Mouse (Mus musculus) liver, embryonic 15.5 days (tissue): ENCODE data around the gene Polr3h. TPM values are rescaled to one million over a fixed set of nuclear protein-coding genes. Genes with fewer than 3 reads are reported as not detected.
A peak's percentile ranks its signal among the peaks of the same experiment; 100 is the strongest.

Experiments
- ATAC-seq: fragments of 200-750 bp; cut with Nextera tagmentation; 2 replicates; pipeline ENCODE4 v1.8.0; 2017; ENCODE audit warnings: moderate number of reproducible peaks, mild to moderate bottlenecking, moderate library complexity; ENCODE audit not compliant: insufficient read depth
- H3K27ac ChIP-seq: fragments of 300-500 bp; sonication (generic); replicated peaks from 2 replicates; pipeline ENCODE4 v1.5.1; 2015; ENCODE audit warnings: mild to moderate bottlenecking, inconsistent platforms
- H3K27me3 ChIP-seq: fragments of 300-500 bp; sonication (generic); 2 replicates; pipeline ENCODE4 v1.6.1; 2015; ENCODE audit warnings: mild to moderate bottlenecking, inconsistent platforms
- H3K36me3 ChIP-seq: fragments of 300-500 bp; sonication (generic); replicated peaks from 2 replicates; pipeline ENCODE4 v1.6.1; 2015; ENCODE audit warnings: moderate library complexity, mild to moderate bottlenecking, inconsistent platforms
- H3K4me1 ChIP-seq: fragments of 300-500 bp; sonication (generic); replicated peaks from 2 replicates; pipeline ENCODE4 v1.6.1; 2015; ENCODE audit warnings: inconsistent platforms
- H3K4me2 ChIP-seq: fragments of 300-500 bp; sonication (generic); 2 replicates; pipeline ENCODE4 v1.6.1; 2015; ENCODE audit warnings: moderate library complexity, mild to moderate bottlenecking, inconsistent platforms
- H3K4me3 ChIP-seq: fragments of 300-500 bp; sonication (generic); replicated peaks from 2 replicates; pipeline ENCODE4 v1.5.1; 2015; ENCODE audit warnings: mild to moderate bottlenecking, inconsistent platforms
- H3K9ac ChIP-seq: fragments of 300-500 bp; sonication (generic); 2 replicates; pipeline ENCODE4 v1.6.1; 2015; ENCODE audit warnings: moderate library complexity, mild to moderate bottlenecking, inconsistent platforms
- H3K9me3 ChIP-seq: fragments of 300-500 bp; sonication (generic); replicated peaks from 2 replicates; pipeline ENCODE4 v1.6.1; 2016; ENCODE audit warnings: inconsistent platforms
- WGBS: fragments of 180-500 bp; shearing (Covaris S2); methylation state at CpG from one replicate; pipeline ENCODE4 v1.1.7; 2015; ENCODE audit warnings: mixed read lengths; ENCODE audit not compliant: insufficient replicate concordance; 5-methylcytosine and 5-hydroxymethylcytosine counted together
- polyA plus RNA-seq: library from polyadenylated mRNA; unstranded; fragments of >200 nt; fragmentation: Nextera tagmentation; extraction: Ambion mirVana; gene quantifications from 2 replicates; pipeline ENCODE4 v1.2.1, GENCODE M21; 2015

Polr3h gene
- polyA plus RNA-seq, 1 experiment from 2014 or later = 56.9 TPM

- no peak for ATAC-seq
- H3K9me3 ChIP-seq = no peaks in the 10 kb centered on the region
Measured at GRCm38 (mm10) chr15:81949076-81949475, 23.0 kb upstream of the Polr3h start.

GRCm38 (mm10) chr15:81943176-81943749 is 17.2 kb upstream of the Polr3h start:
- H3K4me1 ChIP-seq = peaks cover 21% of the 10 kb centered on the region
- no peaks in the 10 kb centered on the region for H3K9me3 ChIP-seq
- peaks cover 12% of the 10 kb centered on the region; the same call in 1 of the 2 replicates for H3K27me3 ChIP-seq
- WGBS = 32% methylated on average over 9 of the region's 9 CpGs
- H3K27ac ChIP-seq = no peak overlapping the region
- no peak overlapping the region for H3K4me2 ChIP-seq
- no peaks in the 10 kb centered on the region for H3K36me3 ChIP-seq
- no peak overlapping the region for H3K4me3 ChIP-seq
- H3K9ac ChIP-seq = no peak overlapping the region
- no peak for ATAC-seq

More at GRCm38 (mm10) chr15:81949076-81949475, 23.0 kb upstream of the Polr3h start:
- Histone ChIP-seq H3K4me3 (no peak overlapping the region), H3K4me1 (peaks cover 8% of the 10 kb centered on the region), H3K27me3 (0 out of 2 replicates have a peak, but pooled peaks cover 5% of the 10 kb centered on the region), H3K27ac (no peak overlapping the region), H3K36me3 (peaks cover 19% of the 10 kb centered on the region; the same call in 1 of the 2 replicates), H3K4me2 (no peak overlapping the region), H3K9ac (no peak overlapping the region)
- WGBS = 66% methylated on average over 10 of the region's 10 CpGs

DNA sequence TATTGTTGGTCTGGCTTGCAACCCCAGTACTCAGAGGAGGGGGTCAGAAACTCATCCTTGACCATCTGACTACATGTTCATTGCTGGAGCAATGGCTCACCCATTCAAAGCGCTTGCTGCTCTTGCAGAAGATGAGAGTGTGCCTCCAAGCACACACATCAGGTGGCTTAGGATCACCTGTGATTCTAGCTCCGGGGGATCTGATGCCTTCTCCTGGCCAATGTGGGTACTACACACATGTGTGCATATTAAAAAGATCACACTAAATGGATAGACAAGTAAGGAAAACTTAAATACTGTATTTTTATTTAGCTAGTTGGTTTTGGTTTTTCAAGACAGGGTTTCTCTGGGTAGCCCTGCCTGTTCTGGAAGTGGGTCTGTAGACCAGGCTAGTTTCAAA is 15.0 kb upstream of the Polr3h start:
- no peak overlapping the region for H3K9ac ChIP-seq
- no peak overlapping the region for H3K27ac ChIP-seq
- no peak for ATAC-seq
- no peak overlapping the region for H3K4me3 ChIP-seq
- peaks cover 31% of the 10 kb centered on the region for H3K27me3 ChIP-seq
- H3K9me3 ChIP-seq = no peaks in the 10 kb centered on the region
- H3K4me2 ChIP-seq = no peak overlapping the region
- no peaks in the 10 kb centered on the region for H3K36me3 ChIP-seq
- WGBS = 80% methylated on average over 2 of the region's 2 CpGs
- H3K4me1 ChIP-seq = peaks cover 27% of the 10 kb centered on the region

DNA sequence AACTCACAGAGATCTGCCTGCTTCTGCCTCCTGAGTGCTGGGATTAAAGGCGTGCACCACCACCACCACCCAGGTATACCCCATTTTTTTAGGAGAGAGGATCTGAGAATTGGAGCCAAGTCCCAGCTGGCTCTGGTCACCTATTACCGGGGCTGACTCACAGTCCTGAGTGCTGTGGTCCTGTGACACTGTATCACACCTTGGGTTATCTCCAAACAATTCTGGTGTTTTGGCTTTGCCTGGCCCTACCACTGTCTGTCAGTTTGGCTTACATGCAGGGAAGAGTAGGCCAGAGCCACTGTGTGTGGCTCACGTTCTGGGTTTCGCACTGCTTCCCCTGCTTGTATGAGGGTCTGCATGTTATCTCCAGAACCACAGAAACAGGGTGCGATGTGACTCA is 14.2 kb upstream of the Polr3h start:
- Histone ChIP-seq H3K4me2 (no peak overlapping the region), H3K36me3 (no peaks in the 10 kb centered on the region), H3K4me1 (peaks cover 27% of the 10 kb centered on the region), H3K9me3 (no peaks in the 10 kb centered on the region), H3K4me3 (no peak overlapping the region), H3K27ac (no peak overlapping the region), H3K9ac (no peak overlapping the region), H3K27me3 (peaks cover 37% of the 10 kb centered on the region)
- no peak for ATAC-seq
- WGBS = 70% methylated on average over 5 of the region's 5 CpGs

- peak; percentile 26; the same call in 1 of the 2 replicates for ATAC-seq
Measured at GRCm38 (mm10) chr15:81939774-81940173, 13.7 kb upstream of the Polr3h start.

DNA sequence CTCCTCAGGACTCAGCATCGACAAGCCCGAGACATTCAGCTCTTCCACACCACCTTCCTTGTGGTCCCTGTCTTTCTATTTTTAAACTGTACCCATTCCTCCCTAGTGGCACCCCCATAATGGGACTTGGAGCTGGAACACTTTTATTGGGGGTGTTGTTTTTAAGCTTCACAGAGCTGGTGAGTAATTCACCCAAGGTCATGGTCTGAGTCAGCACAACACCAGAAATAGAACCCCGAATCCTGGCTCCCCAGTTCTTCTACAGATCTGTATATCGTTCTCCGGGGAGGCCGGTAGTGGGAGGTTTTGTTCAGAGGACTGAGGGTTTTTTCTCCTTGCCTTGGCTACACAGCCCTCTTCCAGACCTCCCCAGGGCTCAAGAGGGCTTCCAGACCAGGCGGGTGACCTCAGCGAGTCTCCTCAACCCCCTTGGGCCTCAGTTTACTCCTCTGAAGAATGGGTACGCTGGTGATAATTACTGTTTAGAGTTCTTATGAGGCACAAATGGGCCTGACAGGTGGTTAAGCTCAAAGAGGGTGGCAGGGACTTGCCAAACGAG is 13.2 kb upstream of the Polr3h start:
- Histone ChIP-seq H3K36me3 (no peaks in the 10 kb centered on the region), H3K4me2 (no peak overlapping the region), H3K27ac (no peak overlapping the region), H3K9ac (no peak overlapping the region), H3K4me3 (no peak overlapping the region), H3K9me3 (no peaks in the 10 kb centered on the region), H3K4me1 (peaks cover 27% of the 10 kb centered on the region), H3K27me3 (peaks cover 38% of the 10 kb centered on the region)
- WGBS = 73% methylated on average over 10 of the region's 10 CpGs
- ATAC-seq = no peak

More at GRCm38 (mm10) chr15:81939774-81940173, 13.7 kb upstream of the Polr3h start:
- Histone ChIP-seq H3K27me3 (peaks cover 38% of the 10 kb centered on the region), H3K4me3 (no peak overlapping the region), H3K9me3 (no peaks in the 10 kb centered on the region), H3K4me2 (no peak overlapping the region), H3K36me3 (no peaks in the 10 kb centered on the region), H3K27ac (no peak overlapping the region), H3K9ac (no peak overlapping the region), H3K4me1 (peaks cover 27% of the 10 kb centered on the region)
- 30% methylated on average over 4 of the region's 4 CpGs for WGBS

GRCm38 (mm10) chr15:81938246-81938645 is 12.2 kb upstream of the Polr3h start:
- no peak overlapping the region for H3K4me3 ChIP-seq
- WGBS = 36% methylated on average over 2 of the region's 2 CpGs
- no peak for ATAC-seq
- H3K27ac ChIP-seq = no peak overlapping the region
- no peaks in the 10 kb centered on the region for H3K9me3 ChIP-seq
- peaks cover 36% of the 10 kb centered on the region for H3K27me3 ChIP-seq
- no peak overlapping the region for H3K9ac ChIP-seq
- H3K4me2 ChIP-seq = no peak overlapping the region
- peaks cover 29% of the 10 kb centered on the region for H3K4me1 ChIP-seq
- H3K36me3 ChIP-seq = no peaks in the 10 kb centered on the region

- no peaks in the 10 kb centered on the region for H3K9me3 ChIP-seq
- H3K4me1 ChIP-seq = peaks cover 32% of the 10 kb centered on the region
- H3K27ac ChIP-seq = no peak overlapping the region
- no peak for ATAC-seq
- WGBS = 14% methylated on average over 19 of the region's 19 CpGs
- no peak overlapping the region for H3K9ac ChIP-seq
- H3K36me3 ChIP-seq = no peaks in the 10 kb centered on the region
- H3K27me3 ChIP-seq = peaks cover 42% of the 10 kb centered on the region
- H3K4me3 ChIP-seq = peak overlapping the region; percentile 29
- peak overlapping the region; percentile 47 for H3K4me2 ChIP-seq
Measured at GRCm38 (mm10) chr15:81937098-81937972, 11.3 kb upstream of the Polr3h start.

GRCm38 (mm10) chr15:81936679-81937078 is 10.6 kb upstream of the Polr3h start, which contains the start of gene Csdc2:
Csdc2 (plus strand) TSS chr15:81936759.
- H3K27ac ChIP-seq = no peak within 1 kb of the TSS
- 10% methylated on average over 12 of the region's 12 CpGs for WGBS
- ATAC-seq = no peak; the same call in 1 of the 2 replicates

DNA sequence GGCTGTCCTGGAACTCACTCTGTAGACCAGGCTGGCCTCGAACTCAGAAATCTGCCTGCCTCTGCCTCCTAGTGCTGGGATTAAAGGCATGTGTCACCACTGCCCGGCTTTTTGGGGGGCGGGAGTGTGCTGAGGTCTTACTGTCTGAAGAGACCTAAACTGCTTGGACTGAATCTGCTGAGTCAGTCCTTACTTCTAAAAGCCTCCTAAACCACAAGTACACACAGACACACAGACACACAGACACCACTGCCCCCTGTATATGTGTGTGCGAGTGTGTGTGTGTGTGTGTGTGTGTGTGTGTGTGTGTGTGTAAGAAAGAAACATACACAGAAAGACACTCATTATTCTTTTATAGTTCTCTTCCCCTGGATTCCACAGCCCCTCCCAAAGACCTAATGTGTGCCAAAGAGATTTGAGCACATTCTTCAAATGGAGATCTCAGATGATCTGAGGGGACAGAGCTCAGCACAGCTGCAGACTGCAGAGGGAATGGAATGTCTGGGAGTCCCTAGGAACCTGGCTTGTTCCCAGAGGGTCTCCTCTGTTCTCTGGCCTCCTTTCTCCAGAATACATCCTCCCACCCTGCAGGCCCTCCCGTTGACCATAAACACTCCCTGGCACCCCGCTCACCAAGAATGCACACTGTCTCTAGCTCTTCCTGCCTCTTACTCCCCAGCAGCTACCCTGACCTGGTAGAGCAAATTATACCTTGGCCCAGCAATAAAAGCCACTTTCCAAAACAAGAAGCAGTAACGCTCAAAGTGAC is 10.0 kb upstream of the Polr3h start:
- Histone ChIP-seq H3K9ac (no peak overlapping the region), H3K27ac (no peak overlapping the region), H3K4me2 (peak overlapping the region; percentile 47), H3K36me3 (no peaks in the 10 kb centered on the region), H3K4me3 (no peak overlapping the region), H3K27me3 (peaks cover 42% of the 10 kb centered on the region), H3K4me1 (peaks cover 32% of the 10 kb centered on the region), H3K9me3 (no peaks in the 10 kb centered on the region)
- ATAC-seq = no peak
- WGBS = 46% methylated on average over 7 of the region's 7 CpGs

More at GRCm38 (mm10) chr15:81936679-81937078, 10.6 kb upstream of the Polr3h start, which contains the start of gene Csdc2:
- Histone ChIP-seq H3K4me3 (peak within 1 kb of the TSS; percentile 29), H3K4me2 (peak within 1 kb of the TSS; percentile 47), H3K27me3 (peaks cover 42% of the 10 kb centered on the region), H3K36me3 (no peaks in the 10 kb centered on the region), H3K9me3 (no peaks in the 10 kb centered on the region), H3K4me1 (peaks cover 32% of the 10 kb centered on the region), H3K9ac (no peak within 1 kb of the TSS)
